Mouse (Mus musculus): ENCODE measurements around the gene Gatad2a.

GRCm38 (mm10) chr8:70037994-70038393, 41.8 kb upstream of the Gatad2a start:
- no peak for TF ChIP-seq CTCF (IDR thresholded peaks at IDR 0.05; ENCODE audit: borderline replicate concordance, control insufficient read depth, extremely low read depth, insufficient read depth, low read length, poor library complexity)
- no peak for TF ChIP-seq POLR2A (IDR thresholded peaks at IDR 0.05; ENCODE audit: control insufficient read depth, extremely low read depth, insufficient read depth, low read length, poor library complexity)

All from thymus, adult 2 months (tissue).